ENCODE assay signal across 32 mouse cellular contexts in the genomic region with DNA sequence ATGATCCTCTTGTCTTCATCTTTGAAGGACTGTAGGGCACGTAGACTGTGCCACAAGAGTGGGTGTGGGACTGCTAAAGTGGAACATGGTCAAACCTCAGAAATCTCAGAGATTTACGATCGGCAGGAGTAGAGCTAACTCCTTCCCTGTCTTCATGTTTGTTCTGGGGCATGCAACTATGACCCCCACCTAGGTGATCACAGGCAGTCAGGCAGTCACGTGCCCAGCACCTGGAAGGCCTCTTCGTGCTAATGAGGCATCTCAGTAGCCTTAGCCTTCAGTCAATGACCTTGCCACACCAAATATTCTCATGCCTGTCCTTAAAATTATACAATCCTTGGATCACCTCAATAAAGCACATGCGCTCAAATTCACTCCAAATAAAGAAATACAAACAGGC.
"Had no signal": no experiment of that assay in that cellular context is flagged by ENCODE, and none has a peak within 500 bp of the region (broad histone marks: within the 10 kb centered on the region; RNA-seq: fewer than 3 reads in every experiment).

No protein-coding gene starts in this region.

- H3K9me3 ChIP-seq: limb, embryonic 10.5 days; limb, embryonic 12.5 days; limb, embryonic 13.5 days; limb, embryonic 15.5 days; liver, embryonic 12.5 days; liver, embryonic 13.5 days; liver, embryonic 15.5 days; lung, embryonic 15.5 days; megakaryocyte, embryonic 14.5 days; midbrain, embryonic 10.5 days; midbrain, embryonic 12.5 days; midbrain, embryonic 13.5 days; midbrain, embryonic 15.5 days; neural tube, embryonic 12.5 days had no signal

- H3K4me2 ChIP-seq: limb, embryonic 12.5 days; limb, embryonic 13.5 days; limb, embryonic 15.5 days; liver, embryonic 11.5 days; liver, embryonic 12.5 days; liver, embryonic 13.5 days; liver, embryonic 15.5 days; lung, embryonic 14.5 days; lung, embryonic 15.5 days; midbrain, embryonic 11.5 days; midbrain, embryonic 12.5 days; midbrain, embryonic 13.5 days; midbrain, embryonic 15.5 days; neural tube, embryonic 12.5 days had no signal

- H3K9ac ChIP-seq: limb, embryonic 12.5 days; limb, embryonic 13.5 days; limb, embryonic 15.5 days; liver, embryonic 12.5 days; liver, embryonic 13.5 days; liver, embryonic 14.5 days; liver, embryonic 15.5 days; liver, postnatal 0 days; lung, embryonic 14.5 days; lung, embryonic 15.5 days; midbrain, embryonic 12.5 days; midbrain, embryonic 13.5 days; midbrain, embryonic 15.5 days; neural tube, embryonic 12.5 days had no signal

- H3K36me3 ChIP-seq: limb, embryonic 10.5 days; limb, embryonic 12.5 days; limb, embryonic 13.5 days; limb, embryonic 15.5 days; liver, embryonic 12.5 days; liver, embryonic 13.5 days; liver, embryonic 15.5 days; lung, embryonic 15.5 days; midbrain, embryonic 10.5 days; midbrain, embryonic 12.5 days; midbrain, embryonic 13.5 days; midbrain, embryonic 15.5 days; neural tube, embryonic 12.5 days had no signal

- H3K4me1 ChIP-seq: liver, embryonic 12.5 days; liver, embryonic 13.5 days; liver, embryonic 15.5 days; neural tube, embryonic 12.5 days had no signal

- H3K4me3 ChIP-seq: limb, embryonic 10.5 days; limb, embryonic 12.5 days; limb, embryonic 13.5 days; limb, embryonic 15.5 days; liver, embryonic 12.5 days; liver, embryonic 13.5 days; liver, embryonic 15.5 days; lung, embryonic 15.5 days; megakaryocyte, embryonic 14.5 days; midbrain, embryonic 10.5 days; midbrain, embryonic 12.5 days; midbrain, embryonic 13.5 days; midbrain, embryonic 15.5 days; myocyte; neural tube, embryonic 12.5 days had no signal

- ATAC-seq: liver, embryonic 12.5 days; liver, postnatal 0 days; lung, postnatal 0 days; midbrain, embryonic 13.5 days; midbrain, embryonic 15.5 days; midbrain, embryonic 16.5 days had no signal

- H3K27ac ChIP-seq: limb, embryonic 10.5 days; limb, embryonic 12.5 days; limb, embryonic 13.5 days; limb, embryonic 15.5 days; liver, embryonic 12.5 days; liver, embryonic 13.5 days; liver, embryonic 14.5 days; liver, embryonic 15.5 days; lung, embryonic 15.5 days; macrophage; midbrain, embryonic 10.5 days; midbrain, embryonic 12.5 days; midbrain, embryonic 13.5 days; midbrain, embryonic 15.5 days; neural tube, embryonic 12.5 days had no signal

- H3K27me3 ChIP-seq: limb, embryonic 12.5 days; limb, embryonic 13.5 days; limb, embryonic 15.5 days; liver, embryonic 12.5 days; liver, embryonic 13.5 days; liver, embryonic 15.5 days; lung, embryonic 15.5 days; midbrain, embryonic 12.5 days; midbrain, embryonic 13.5 days; midbrain, embryonic 15.5 days; neural tube, embryonic 12.5 days had no signal

- DNase-seq: left cerebral cortex, postnatal 4 days; liver; liver, embryonic 13.5 days; liver, postnatal 0 days; lung, adult 18-20 months; lung, adult 2 months; lung, embryonic 14.5 days; lung, postnatal 10 days; lung, postnatal 14 days; lung, postnatal 36 days; lung, postnatal 4 days; midbrain, embryonic 14.5 days had no signal
